Mouse (Mus musculus): ENCODE measurements around the gene Gm20388.

Gm20388 gene

GRCm38 (mm10) chr8:122460524-122461472 lies 2550.2 kb downstream of the Gm20388 start, which contains the start of gene Snai3:
Gene Snai3 (minus strand): TSS chr8:122460733.
- peak; percentile 63 for DNase-seq (ENCODE audit: low spot score)

GRCm38 (mm10) chr8:122461473-122462148 lies 2551.0 kb downstream of the Gm20388 start:
- DNase-seq (ENCODE audit: low spot score) = no peak

GRCm38 (mm10) chr8:122462510-122462909 lies 2551.9 kb downstream of the Gm20388 start:
- no peak for DNase-seq (ENCODE audit: low spot score)

DNA sequence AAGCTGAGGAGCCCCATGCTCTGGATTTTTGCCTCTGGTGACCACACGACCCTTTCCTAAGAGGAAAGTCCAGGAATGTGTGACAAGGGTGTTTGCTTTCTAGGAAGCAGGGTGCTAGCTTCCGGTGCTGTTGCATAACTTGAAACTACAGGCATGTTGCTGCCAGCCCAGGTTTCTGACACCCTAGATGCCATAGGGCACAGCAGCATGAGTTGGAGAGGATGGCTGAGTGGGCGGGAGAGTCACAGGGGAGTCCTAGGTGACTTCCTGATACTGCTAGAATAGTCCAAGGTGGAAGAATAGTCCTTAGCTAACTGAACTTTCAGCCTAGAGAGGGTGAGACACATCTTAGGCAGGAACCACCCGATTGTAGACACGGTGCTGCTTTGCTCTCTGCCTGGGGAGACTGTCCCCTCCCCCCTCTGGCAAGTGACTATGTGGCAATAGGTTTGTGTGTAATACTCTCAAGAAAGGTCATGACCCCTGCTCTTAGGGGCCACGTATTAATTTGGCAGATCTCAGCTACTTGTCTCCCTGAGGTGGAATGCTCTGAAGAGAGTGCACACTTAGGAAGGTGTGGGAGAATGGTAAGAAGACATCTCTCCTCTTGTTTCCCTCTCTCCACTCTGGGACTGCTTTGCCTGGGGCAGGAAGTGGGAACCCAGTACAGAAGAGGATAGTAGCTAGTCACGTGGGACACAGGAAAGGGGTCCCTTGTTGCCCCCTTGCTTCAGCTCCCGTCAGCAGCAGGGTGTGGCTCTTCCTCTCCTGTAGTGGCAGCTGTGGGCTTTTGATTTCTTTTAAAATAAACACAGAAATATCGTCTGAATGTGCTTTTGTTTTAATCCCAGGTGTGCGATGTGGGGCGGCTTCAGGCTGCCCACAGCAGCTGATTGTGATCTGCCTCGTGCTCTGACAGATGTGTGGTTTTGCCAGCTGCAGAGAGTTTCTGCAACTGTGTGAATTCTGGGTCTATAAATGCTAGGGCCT lies 2553.3 kb downstream of the Gm20388 start:
- no peak for DNase-seq (ENCODE audit: low spot score)

DNA sequence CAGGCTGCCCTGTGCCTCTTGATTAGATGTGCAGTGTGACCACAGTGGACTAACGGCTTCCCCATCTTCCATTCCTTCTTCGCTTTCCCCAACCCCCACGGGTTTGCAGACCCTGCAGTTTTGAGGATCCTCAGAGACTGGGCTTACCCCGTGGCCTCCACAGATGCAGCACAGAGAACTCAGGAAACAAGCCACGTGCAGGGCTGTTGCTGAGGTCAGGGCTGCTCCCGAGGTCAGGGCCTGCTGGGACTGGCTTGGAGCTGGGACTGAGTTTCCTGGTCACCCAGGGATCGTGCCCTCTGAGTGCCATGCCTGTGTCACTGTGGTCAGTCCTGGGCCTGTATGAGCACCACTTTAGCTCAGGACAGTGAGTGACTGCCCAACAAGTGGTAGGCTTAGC lies 2554.3 kb downstream of the Gm20388 start:
- no peak for DNase-seq (ENCODE audit: low spot score)

DNA sequence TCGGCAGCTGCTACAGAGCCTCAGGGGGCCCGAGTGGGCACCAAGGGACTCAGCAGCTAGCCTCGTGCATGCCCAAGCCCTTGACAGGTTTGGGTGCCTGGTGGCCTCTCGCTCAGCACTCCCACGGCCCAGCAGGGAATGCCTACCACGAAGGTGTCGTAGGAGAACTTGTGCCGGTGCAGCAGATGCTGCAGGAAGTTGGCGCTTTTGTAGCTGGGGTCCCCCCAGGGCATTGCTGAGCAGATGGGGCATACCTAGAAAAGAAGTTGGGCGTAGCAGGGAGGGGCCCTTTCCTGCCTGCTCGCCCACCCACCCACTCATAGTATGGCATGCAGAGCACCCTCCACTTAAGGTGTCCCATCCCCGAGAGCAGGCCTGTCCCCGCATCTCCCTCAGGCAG lies 2557.2 kb downstream of the Gm20388 start:
- DNase-seq (ENCODE audit: low spot score) = no peak

DNA sequence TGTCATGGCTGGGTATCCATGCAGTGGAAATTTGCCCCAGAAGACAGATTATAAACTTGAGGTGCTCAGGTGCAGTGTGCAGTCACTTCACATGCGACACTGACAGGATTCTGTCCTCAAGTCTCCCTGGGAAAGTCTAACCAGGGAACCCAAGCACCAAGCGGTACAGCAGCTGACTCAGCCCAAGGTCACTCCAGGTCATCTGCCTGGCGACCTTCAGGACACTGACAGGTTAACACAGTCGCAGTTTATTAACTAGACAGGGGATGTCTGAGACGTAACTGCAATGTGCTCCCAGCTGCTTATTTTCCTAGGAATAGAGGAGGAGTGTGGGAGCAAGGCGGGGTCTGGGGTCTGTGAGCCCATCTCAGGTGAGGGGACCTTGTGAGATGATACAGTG lies 2558.8 kb downstream of the Gm20388 start:
- no peak for DNase-seq (ENCODE audit: low spot score)

- no peak for DNase-seq (ENCODE audit: low spot score)
These were observed 2559.3 kb downstream of the Gm20388 start for GRCm38 (mm10) chr8:122469965-122470364.

DNA sequence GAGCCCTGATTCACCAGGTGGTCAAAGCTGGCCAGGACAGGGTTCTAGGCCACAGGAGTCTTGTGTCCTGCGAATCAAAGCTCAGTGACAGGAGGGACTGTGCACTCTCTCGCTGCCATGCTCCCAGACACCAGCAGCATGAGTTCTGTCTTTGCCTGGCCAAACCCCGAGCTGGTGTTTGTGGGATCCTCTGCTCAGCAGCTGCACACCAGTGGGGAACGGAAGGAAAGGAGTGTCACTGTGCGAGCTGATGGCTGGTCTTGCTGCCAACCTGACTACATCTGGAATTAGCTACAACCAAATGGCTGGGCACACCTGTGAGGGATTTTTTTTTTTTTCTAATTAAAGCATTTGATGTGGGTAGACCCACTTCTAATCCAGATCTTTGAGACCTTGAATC lies 2560.1 kb downstream of the Gm20388 start:
- no peak for DNase-seq (ENCODE audit: low spot score)

DNA sequence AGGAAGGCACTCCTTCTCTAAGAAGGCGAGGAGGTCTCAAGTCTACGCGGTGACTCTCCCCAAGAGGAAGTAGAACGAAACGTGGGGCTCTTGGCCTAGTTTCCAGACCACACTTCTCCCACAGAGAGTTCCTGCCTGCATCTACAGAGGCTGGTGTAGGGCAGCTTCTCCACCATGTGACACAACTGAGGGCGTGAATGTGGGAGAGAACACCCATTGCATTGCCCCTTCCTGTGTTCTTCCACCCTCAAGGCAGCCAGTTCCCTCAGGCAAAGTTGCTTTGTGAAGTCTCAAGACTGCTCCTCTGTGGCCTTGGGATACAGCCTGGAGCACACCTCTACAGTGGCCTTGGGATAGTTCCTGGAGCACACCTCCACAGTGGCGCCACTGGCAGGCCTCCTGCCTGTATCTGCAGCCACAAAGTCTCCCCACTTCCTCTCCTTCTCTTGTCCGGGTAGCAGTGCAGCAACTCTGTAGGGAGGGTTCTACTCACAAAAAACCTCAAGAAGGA lies 2563.3 kb downstream of the Gm20388 start:
- DNase-seq (ENCODE audit: low spot score) = no peak

DNA sequence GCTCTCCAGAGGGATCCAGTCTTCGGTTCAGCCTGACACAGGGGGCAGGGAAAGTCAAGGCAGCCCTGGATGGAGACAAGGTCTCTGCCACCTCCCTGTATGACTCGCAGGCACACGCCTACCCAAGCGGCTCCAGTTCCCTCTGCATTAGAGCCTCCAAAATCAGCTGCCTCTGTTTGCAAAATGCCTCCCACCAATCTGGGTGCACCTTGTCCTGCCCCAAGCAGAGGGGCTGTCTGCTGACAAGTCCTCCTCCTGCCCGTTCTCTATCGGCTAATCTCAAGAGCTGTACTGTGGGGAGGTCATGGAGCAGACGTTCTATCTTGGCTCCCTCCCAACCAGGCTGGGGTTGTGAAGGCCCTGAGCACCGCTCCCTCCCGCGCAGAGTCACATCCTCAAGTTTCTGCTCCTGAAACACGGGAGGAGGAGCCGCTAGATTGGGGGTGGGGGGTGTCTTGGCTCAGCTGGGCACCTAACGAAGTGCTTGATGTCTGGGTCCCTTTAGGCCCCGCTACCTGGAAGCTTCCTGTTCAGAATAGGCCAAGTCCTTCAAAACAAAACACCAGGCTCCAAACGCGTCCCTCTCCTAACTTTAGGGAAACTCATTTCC lies 2564.4 kb downstream of the Gm20388 start:
- no peak for DNase-seq (ENCODE audit: low spot score)

GRCm38 (mm10) chr8:122475580-122476320 lies 2565.1 kb downstream of the Gm20388 start, which contains the start of the genes Rnf166 and Ctu2:
Gene Rnf166 (minus strand): TSS chr8:122476064.
Gene Ctu2 (plus strand): TSS chr8:122476143.
- peak; percentile 92 for DNase-seq (ENCODE audit: low spot score)

- DNase-seq (ENCODE audit: low spot score) = no peak
These were observed 2571.8 kb downstream of the Gm20388 start for GRCm38 (mm10) chr8:122482448-122482847.

- DNase-seq (ENCODE audit: low spot score) = no peak
These were observed 2573.2 kb downstream of the Gm20388 start for GRCm38 (mm10) chr8:122483877-122484276.

DNA sequence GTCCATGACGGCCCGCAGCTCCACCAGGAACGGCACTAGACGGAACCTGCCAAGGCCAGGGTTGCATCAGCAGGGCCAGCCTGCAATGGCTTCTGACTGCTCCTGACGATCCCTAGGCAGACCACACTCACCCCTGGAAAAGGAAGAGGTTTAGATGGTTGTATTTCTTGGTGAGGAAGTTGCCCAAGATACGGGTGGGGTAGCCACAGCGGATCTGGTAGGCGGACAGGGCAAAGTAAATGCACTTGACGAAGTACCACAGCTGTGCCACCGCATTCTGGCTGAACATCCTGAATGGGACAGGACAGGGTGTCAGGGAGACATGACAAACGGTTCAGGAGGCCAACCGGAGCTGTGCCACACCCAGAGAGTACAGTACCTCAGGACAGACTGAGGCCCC lies 2574.2 kb downstream of the Gm20388 start:
- no peak for DNase-seq (ENCODE audit: low spot score)

GRCm38 (mm10) chr8:122488387-122488786 lies 2577.7 kb downstream of the Gm20388 start:
- DNase-seq (ENCODE audit: low spot score) = no peak

- no peak for DNase-seq (ENCODE audit: low spot score)
These were observed 2586.5 kb downstream of the Gm20388 start for GRCm38 (mm10) chr8:122497016-122497734.

GRCm38 (mm10) chr8:122497912-122498311 lies 2587.3 kb downstream of the Gm20388 start:
- peak; percentile 34 for DNase-seq (ENCODE audit: low spot score)

DNA sequence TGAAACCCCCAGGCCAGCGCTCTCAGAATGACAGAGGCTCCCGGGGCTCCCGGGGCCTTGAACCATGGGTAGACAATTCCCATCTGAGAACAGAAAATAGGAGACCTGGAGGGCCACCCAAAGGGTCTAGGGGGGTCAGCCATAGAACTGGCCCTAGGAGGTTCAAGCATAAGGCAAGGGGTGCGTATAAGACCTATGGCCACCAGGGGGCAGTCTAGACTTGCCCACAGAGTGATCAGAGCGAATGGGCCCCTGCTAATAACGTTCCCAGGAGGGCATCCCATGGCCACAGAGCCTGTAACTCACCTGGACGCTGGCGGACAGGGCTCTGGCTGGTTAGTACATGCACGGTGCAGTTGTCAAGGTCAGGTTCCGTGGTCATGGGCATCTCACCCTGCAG lies 2590.2 kb downstream of the Gm20388 start:
- DNase-seq (ENCODE audit: low spot score) = peak; percentile 97

DNA sequence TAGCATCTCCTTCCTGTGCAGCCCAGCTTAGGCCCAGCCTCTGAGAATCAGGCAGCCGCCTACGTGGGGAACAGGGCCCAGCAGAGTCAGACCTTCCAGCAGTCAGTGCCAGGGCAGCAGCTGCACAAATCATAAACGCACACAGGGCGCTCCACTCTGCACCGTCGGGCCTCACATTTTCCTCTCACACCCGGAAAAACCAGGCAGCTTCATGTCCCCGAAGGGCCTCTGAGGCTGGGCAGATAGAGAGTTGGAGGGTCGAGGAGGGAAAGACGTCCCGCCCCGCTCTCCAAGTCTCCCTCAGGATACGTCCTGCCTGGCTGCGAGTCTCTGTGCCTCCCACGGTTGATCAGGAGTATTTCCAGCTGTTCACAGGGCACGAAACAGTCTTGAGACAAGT lies 2600.9 kb downstream of the Gm20388 start:
- DNase-seq (ENCODE audit: low spot score) = no peak

Measured in retina, embryonic 14.5 days (tissue).